Mouse (Mus musculus) heart, adult 2 months (tissue): Measurements from ENCODE around the gene Adam4. TPM values are rescaled to one million over a fixed set of nuclear protein-coding genes. Genes with fewer than 3 reads are reported as not detected.
"Not testable (repeated sequence)": the region's sequence is repeated elsewhere in the genome, so short reads cannot be mapped to it uniquely, and the experiment has no call there.

Experiments
- DNase-seq, 2 experiments: peaks; one replicate each; pipeline ENCODE4 v3.0.0; 2021
- H3K27ac ChIP-seq: fragments of 200-600 bp; 2 replicates; pipeline ENCODE4 v1.8.1; 2022
- H3K27me3 ChIP-seq: fragments of 200-500 bp; 2 replicates; pipeline ENCODE4 v1.6.1; 2012; ENCODE audit warnings: mild to moderate bottlenecking, low read length, inconsistent platforms, mixed read lengths; ENCODE audit not compliant: control insufficient read depth, insufficient read depth
- H3K36me3 ChIP-seq: fragments of 200-500 bp; 2 replicates; pipeline ENCODE4 v1.6.1; 2012; ENCODE audit warnings: low read length, inconsistent platforms; ENCODE audit not compliant: control insufficient read depth, insufficient read depth
- H3K4me1 ChIP-seq: fragments of 200-500 bp; 2 replicates; pipeline ENCODE4 v1.6.1; 2011; ENCODE audit warnings: low read length; ENCODE audit not compliant: control insufficient read depth, insufficient read depth
- H3K4me3 ChIP-seq: fragments of 200-600 bp; 2 replicates; pipeline ENCODE4 v1.8.1; 2022
- H3K79me2 ChIP-seq: fragments of 200-500 bp; replicated peaks from 2 replicates; pipeline ENCODE4 v1.6.1; 2012; ENCODE audit warnings: mild to moderate bottlenecking, inconsistent platforms, low read length, moderate library complexity, mixed read lengths; ENCODE audit not compliant: control insufficient read depth, insufficient read depth
- H3K9ac ChIP-seq: fragments of 200-500 bp; 2 replicates; pipeline ENCODE4 v1.6.1; 2012; ENCODE audit warnings: low read depth, mild to moderate bottlenecking, control low read depth, inconsistent platforms, low read length, mixed read lengths
- CTCF ChIP-seq: fragments of 200-600 bp; IDR thresholded peaks from 2 replicates; pipeline ENCODE4 v1.8.1; 2022; ENCODE audit warnings: antibody characterized with exemption, mild to moderate bottlenecking, moderate library complexity
- EP300 ChIP-seq: fragments of 200-500 bp; IDR thresholded peaks from 2 replicates; pipeline ENCODE4 v1.6.1; 2011; ENCODE audit warnings: low read depth, low read length, control low read depth; ENCODE audit not compliant: insufficient read depth
- POLR2A ChIP-seq: fragments of 200-500 bp; IDR thresholded peaks from 2 replicates; pipeline ENCODE4 v1.6.1; 2011; ENCODE audit warnings: mild to moderate bottlenecking, low read depth, low read length, control low read depth; ENCODE audit not compliant: insufficient read depth
- WGBS: fragments of 180-500 bp; shearing (Covaris S2); methylation state at CpG from one replicate; pipeline ENCODE4 v1.1.7; 2018; 5-methylcytosine and 5-hydroxymethylcytosine counted together
- intact Hi-C: fragments of 180-260 bp; cut with DNase I; formaldehyde crosslinking; loops from one replicate; pipeline ENCODE4 v1.15.1; 2025
- long read RNA-seq: library from polyadenylated mRNA; stranded (forward); transcript quantifications from one replicate; pipeline ENCODE4 v2.0.0, GENCODE M21; 2021
- polyA plus RNA-seq: library from polyadenylated mRNA; depleted of rRNA; stranded (reverse); fragments of >200 nt; gene quantifications from 2 replicates; pipeline ENCODE4 v1.2.3, GENCODE M21; 2012; rRNA removed
- total RNA-seq, 2 experiments: library from RNA; stranded (reverse); gene quantifications; 2 replicates each; pipeline ENCODE4 v1.2.3; 2021

The Adam4 gene
- under 1 TPM; 0.41 to 0.50 TPM for total RNA-seq
- 0.08 and 0.12 TPM in 2 replicates for polyA plus RNA-seq
- long read RNA-seq, result 0 reads

GRCm38 (mm10) chr12:81421846-81422245 is at the start of gene Adam4:
Gene Adam4 (minus strand): TSS chr12:81421946.
- no peak for DNase-seq
- no peak within 1 kb of the TSS for H3K4me3 ChIP-seq
- H3K27me3 ChIP-seq, result no peaks in the 10 kb centered on the region
- no peaks in the 10 kb centered on the region for H3K4me1 ChIP-seq
- H3K79me2 ChIP-seq, result no peaks in the 10 kb centered on the region
- no peak within 1 kb of the TSS for H3K27ac ChIP-seq
- intact Hi-C loops, result no loop called here
- H3K9ac ChIP-seq, result no peak within 1 kb of the TSS
- H3K36me3 ChIP-seq, result no peaks in the 10 kb centered on the region
- 89% methylated on average over 1 of the region's 1 CpGs for WGBS
- TF ChIP-seq CTCF, result no peak
- no peak for TF ChIP-seq EP300
- TF ChIP-seq POLR2A, result no peak

GRCm38 (mm10) chr12:81459051-81459450 is 37.3 kb upstream of the Adam4 start:
- H3K79me2 ChIP-seq, H3K27me3 ChIP-seq, intact Hi-C loops, H3K36me3 ChIP-seq, H3K4me3 ChIP-seq, H3K9ac ChIP-seq, DNase-seq, H3K4me1 ChIP-seq, H3K27ac ChIP-seq: not testable (repeated sequence)
- WGBS, result 94% methylated on average over 7 of the region's 7 CpGs

GRCm38 (mm10) chr12:81438985-81439384 is 17.2 kb upstream of the Adam4 start:
- intact Hi-C loops, result not testable (repeated sequence)

GRCm38 (mm10) chr12:81434778-81435177 is 13.0 kb upstream of the Adam4 start:
- DNase-seq, H3K36me3 ChIP-seq, H3K9ac ChIP-seq, intact Hi-C loops, H3K4me1 ChIP-seq, H3K27ac ChIP-seq, H3K27me3 ChIP-seq, H3K4me3 ChIP-seq, H3K79me2 ChIP-seq: not testable (repeated sequence)
- WGBS, result 95% methylated on average over 2 of the region's 2 CpGs

More at GRCm38 (mm10) chr12:81438985-81439384, 17.2 kb upstream of the Adam4 start:
- not testable (repeated sequence) for H3K27ac ChIP-seq, H3K9ac ChIP-seq, DNase-seq, H3K36me3 ChIP-seq, H3K79me2 ChIP-seq, H3K27me3 ChIP-seq, H3K4me3 ChIP-seq, H3K4me1 ChIP-seq
- WGBS, result 94% methylated on average over 9 of the region's 9 CpGs

GRCm38 (mm10) chr12:81413211-81413610 is 8.5 kb downstream of the Adam4 start:
- TF ChIP-seq CTCF, result no peak
- TF ChIP-seq EP300, result no peak
- TF ChIP-seq POLR2A, result no peak
- Histone ChIP-seq H3K4me1 (no peaks in the 10 kb centered on the region), H3K27me3 (no peaks in the 10 kb centered on the region), H3K79me2 (no peaks in the 10 kb centered on the region), H3K36me3 (no peaks in the 10 kb centered on the region), H3K27ac (no peak overlapping the region), H3K9ac (no peak overlapping the region), H3K4me3 (no peak overlapping the region)
- 78% methylated on average over 3 of the region's 3 CpGs for WGBS
- intact Hi-C loops, result no loop called here
- DNase-seq, result no peak

GRCm38 (mm10) chr12:81408966-81409365 is 12.8 kb downstream of the Adam4 start:
- H3K4me1 ChIP-seq, result no peaks in the 10 kb centered on the region
- H3K36me3 ChIP-seq, result no peaks in the 10 kb centered on the region
- intact Hi-C loops, result no loop called here
- TF ChIP-seq EP300, result no peak
- TF ChIP-seq CTCF, result no peak
- TF ChIP-seq POLR2A, result no peak
- WGBS, result 84% methylated on average over 3 of the region's 3 CpGs
- H3K27ac ChIP-seq, result no peak overlapping the region
- no peak overlapping the region for H3K4me3 ChIP-seq
- no peaks in the 10 kb centered on the region for H3K79me2 ChIP-seq
- no peak overlapping the region for H3K9ac ChIP-seq
- no peak for DNase-seq
- H3K27me3 ChIP-seq, result no peaks in the 10 kb centered on the region

- no peaks in the 10 kb centered on the region for H3K79me2 ChIP-seq
- H3K9ac ChIP-seq, result no peak overlapping the region
- no peaks in the 10 kb centered on the region; the same call in 1 of the 2 replicates for H3K4me1 ChIP-seq
- H3K4me3 ChIP-seq, result no peak overlapping the region
- intact Hi-C loops, result loop anchor here (1.0 to 2.0 kb wide), 2 partner anchors 203 to 419 kb away; no protein-coding TSS in a partner anchor
- H3K27ac ChIP-seq, result no peak overlapping the region
- peak; percentile 17 to 26 for DNase-seq
- WGBS, result 17% methylated on average over 1 of the region's 1 CpGs
- no peaks in the 10 kb centered on the region for H3K36me3 ChIP-seq
- H3K27me3 ChIP-seq, result no peaks in the 10 kb centered on the region
- TF ChIP-seq CTCF (peak; percentile 81), POLR2A (no peak), EP300 (no peak)
Observed at GRCm38 (mm10) chr12:81402187-81402586, 19.6 kb downstream of the Adam4 start.

GRCm38 (mm10) chr12:81379364-81379763 is 42.4 kb downstream of the Adam4 start, which contains the start of gene Gm4787:
Gene Gm4787 (minus strand): TSS chr12:81379464.
- H3K27me3 ChIP-seq, H3K4me1 ChIP-seq, intact Hi-C loops, DNase-seq, H3K27ac ChIP-seq, H3K9ac ChIP-seq, H3K4me3 ChIP-seq, H3K79me2 ChIP-seq, H3K36me3 ChIP-seq: not testable (repeated sequence)
- 96% methylated on average over 1 of the region's 1 CpGs for WGBS
